Mouse (Mus musculus): ENCODE measurements around the gene Trappc3l.

DNA sequence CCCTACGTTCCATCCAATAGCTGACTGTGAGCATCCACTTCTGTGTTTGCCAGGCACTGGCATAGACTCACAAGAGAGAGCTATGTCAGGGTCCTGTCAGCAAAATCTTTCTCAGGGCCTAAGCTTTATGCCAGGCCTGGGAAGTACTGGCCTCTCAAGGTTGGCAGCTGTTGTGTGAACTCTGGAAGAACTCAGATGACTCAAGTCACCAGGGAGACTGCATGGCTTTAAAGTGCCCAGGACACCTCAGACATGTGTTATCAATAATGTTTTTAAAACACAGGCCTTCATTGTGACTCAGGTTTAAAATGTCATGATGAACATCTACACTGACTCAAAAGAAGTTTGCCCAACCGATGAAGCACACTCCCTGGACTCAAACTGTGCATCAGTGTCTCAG is 24.2 kb upstream of the Trappc3l start:
- TF ChIP-seq POLR2A (IDR thresholded peaks at IDR 0.05; ENCODE audit: extremely low read depth, insufficient read depth, low read length) (no peak), CTCF (IDR thresholded peaks at IDR 0.05; ENCODE audit: low read depth, low read length) (no peak)
